Mouse (Mus musculus) midbrain, postnatal 0 days (tissue): ENCODE results near the gene Gstm3. TPM values are rescaled to one million over a fixed set of nuclear protein-coding genes. Genes with fewer than 3 reads are reported as not detected.
"Not testable (repeated sequence)": the region's sequence is repeated elsewhere in the genome, so short reads cannot be mapped to it uniquely, and the experiment has no call there.

Experiments
- ATAC-seq: fragments of 200-750 bp; cut with Nextera tagmentation; 2 replicates; pipeline ENCODE4 v1.8.0; 2017; ENCODE audit warnings: moderate number of reproducible peaks, mild to moderate bottlenecking, moderate TSS enrichment, moderate library complexity; ENCODE audit not compliant: low FRiP score
- DNase-seq: peaks from one replicate; pipeline ENCODE4 v3.0.0-alpha.2; 2015; ENCODE audit warnings: low spot score
- H3K27ac ChIP-seq: fragments of 300-500 bp; sonication (generic); 2 replicates; pipeline ENCODE4 v1.5.1; 2014; ENCODE audit warnings: low read depth, mild to moderate bottlenecking, low read length, mixed read lengths
- H3K27me3 ChIP-seq: fragments of 300-500 bp; sonication (generic); 2 replicates; pipeline ENCODE4 v1.6.1; 2014; ENCODE audit warnings: low read length, control low read depth, mixed read lengths; ENCODE audit not compliant: insufficient read depth
- H3K36me3 ChIP-seq: fragments of 300-500 bp; sonication (generic); 2 replicates; pipeline ENCODE4 v1.6.1; 2014; ENCODE audit warnings: low read length, control low read depth, mixed read lengths; ENCODE audit not compliant: insufficient read depth
- H3K4me1 ChIP-seq: fragments of 300-500 bp; sonication (generic); 2 replicates; pipeline ENCODE4 v1.6.1; 2014; ENCODE audit warnings: mild to moderate bottlenecking, control low read depth, antibody characterized with exemption, low read length, mixed read lengths; ENCODE audit not compliant: insufficient read depth
- H3K4me2 ChIP-seq: fragments of 300-500 bp; sonication (generic); 2 replicates; pipeline ENCODE4 v1.6.1; 2014; ENCODE audit warnings: low read depth, mild to moderate bottlenecking, low read length, mixed read lengths; ENCODE audit not compliant: poor library complexity, severe bottlenecking
- H3K4me3 ChIP-seq: fragments of 300-500 bp; sonication (generic); 2 replicates; pipeline ENCODE4 v1.5.1; 2014; ENCODE audit warnings: low read depth, mild to moderate bottlenecking, low read length, moderate library complexity
- H3K9ac ChIP-seq: fragments of 300-500 bp; sonication (generic); replicated peaks from 2 replicates; pipeline ENCODE4 v1.6.1; 2014; ENCODE audit warnings: mild to moderate bottlenecking, low read length, moderate library complexity, mixed read lengths; ENCODE audit not compliant: poor library complexity, severe bottlenecking
- H3K9me3 ChIP-seq: fragments of 300-500 bp; sonication (generic); 2 replicates; pipeline ENCODE4 v1.6.1; 2016; ENCODE audit warnings: low read length, control low read depth
- CTCF ChIP-seq: IDR thresholded peaks from 2 replicates; pipeline ENCODE4 v1.5.1; 2016; ENCODE audit warnings: antibody characterized with exemption, mild to moderate bottlenecking
- WGBS: fragments of 180-500 bp; shearing (Covaris S2); extraction: QIAGEN DNeasy Blood & Tissue Kit; methylation state at CpG from one replicate; pipeline ENCODE4 v1.1.7; 2014; 5-methylcytosine and 5-hydroxymethylcytosine counted together
- polyA plus RNA-seq: library from polyadenylated mRNA; unstranded; fragments of >200 nt; fragmentation: Nextera tagmentation; extraction: Ambion mirVana; gene quantifications from 2 replicates; pipeline ENCODE4 v1.2.1, GENCODE M21; 2015
- total RNA-seq: library from RNA; depleted of rRNA; stranded (reverse); fragments of >200 nt; gene quantifications from 2 replicates; pipeline ENCODE4 v1.2.3, GENCODE M21; 2014

Gstm3 gene
- total and polyA plus RNA-seq, 2 experiments from 2014 or later, result not detected

DNA sequence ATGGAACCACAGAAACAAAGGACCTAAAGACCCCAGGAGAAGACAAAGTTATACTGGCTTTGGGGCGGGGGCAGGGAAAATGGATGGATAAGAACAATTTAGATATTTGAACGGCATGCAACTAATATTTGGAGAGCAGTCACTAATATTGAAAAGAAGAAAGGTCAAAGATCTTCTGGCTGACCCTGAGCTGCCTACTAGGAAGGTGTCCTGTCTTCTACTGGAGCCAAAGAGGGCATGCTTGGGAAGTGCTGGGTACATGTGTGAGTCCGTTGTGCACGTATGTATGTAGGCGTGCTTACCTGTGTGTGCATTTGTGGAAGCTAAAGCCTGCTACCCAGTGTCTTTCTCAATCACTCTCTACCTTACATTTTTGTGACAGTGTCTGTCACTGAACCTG is 2.5 kb downstream of the Gstm3 start:
- no peak overlapping the region for H3K4me3 ChIP-seq
- H3K27me3 ChIP-seq, result no peaks in the 10 kb centered on the region
- H3K9ac ChIP-seq, result no peak overlapping the region
- DNase-seq (no peak), ATAC-seq (no peak)
- H3K9me3 ChIP-seq, result no peaks in the 10 kb centered on the region
- no peak overlapping the region for H3K4me2 ChIP-seq
- no peak for TF ChIP-seq CTCF
- no peaks in the 10 kb centered on the region; the same call in 1 of the 2 replicates for H3K36me3 ChIP-seq
- no peaks in the 10 kb centered on the region for H3K4me1 ChIP-seq
- H3K27ac ChIP-seq, result no peak overlapping the region
- WGBS, result over 99% methylated on average over 5 of the region's 5 CpGs

DNA sequence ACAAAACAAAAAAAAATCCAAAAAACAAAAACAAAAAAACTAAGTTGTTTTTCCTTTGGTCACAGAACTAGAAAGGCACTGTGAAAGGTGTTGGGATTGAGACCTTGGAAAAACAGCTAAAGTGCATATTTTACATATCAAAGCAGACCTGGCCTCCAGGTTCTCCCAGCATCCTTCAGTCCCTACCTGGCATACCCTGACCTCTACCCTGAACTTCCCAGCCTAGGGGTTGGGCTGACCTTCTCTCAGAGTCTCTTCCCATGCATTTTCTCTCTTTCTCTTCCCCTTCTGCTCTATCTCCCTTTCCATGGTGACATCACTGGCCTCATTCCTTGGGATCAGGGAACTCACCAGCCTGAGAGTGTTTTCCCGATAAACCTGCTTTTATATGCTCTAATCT is 3.5 kb downstream of the Gstm3 start:
- ATAC-seq, result no peak
- Histone ChIP-seq H3K9me3 (no peaks in the 10 kb centered on the region), H3K9ac (no peak overlapping the region), H3K27ac (no peak overlapping the region), H3K27me3 (no peaks in the 10 kb centered on the region), H3K4me3 (no peak overlapping the region), H3K4me2 (no peak overlapping the region), H3K4me1 (no peaks in the 10 kb centered on the region), H3K36me3 (no peaks in the 10 kb centered on the region; the same call in 1 of the 2 replicates)
- DNase-seq, result no peak
- TF ChIP-seq CTCF, result no peak
- 64% methylated on average over 1 of the region's 1 CpGs for WGBS

DNA sequence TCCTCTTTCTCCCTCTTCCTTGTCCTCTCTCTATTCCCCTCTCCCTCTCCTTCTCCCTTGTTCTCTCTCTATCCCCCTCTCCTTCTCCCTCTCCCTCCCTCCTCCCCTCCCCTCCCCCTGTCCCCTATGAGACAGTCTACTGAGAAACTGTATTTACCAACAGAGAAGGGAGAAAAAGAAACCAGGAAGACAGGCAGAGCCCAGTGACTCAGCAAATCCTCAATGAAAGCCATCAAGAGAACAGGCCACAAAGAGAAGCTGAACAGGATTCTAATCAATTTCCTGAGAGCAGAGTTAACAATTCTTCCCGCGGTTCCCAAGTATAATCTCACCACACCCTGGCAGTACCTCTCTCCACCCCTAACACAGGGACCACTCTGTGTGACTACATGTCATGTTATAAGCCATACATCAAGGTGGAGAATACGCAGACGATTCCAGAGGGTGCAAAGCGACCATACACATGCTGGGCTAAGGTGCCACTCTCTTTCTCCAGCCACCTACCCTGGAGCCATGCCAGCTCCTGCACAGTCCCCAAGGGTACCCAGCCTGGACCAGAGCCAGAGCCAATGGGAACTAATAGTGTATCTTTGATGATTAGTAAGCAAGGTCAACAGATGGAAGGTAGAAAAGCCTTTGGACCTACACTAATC is 4.3 kb downstream of the Gstm3 start:
- TF ChIP-seq CTCF, result no peak
- no peak overlapping the region for H3K9ac ChIP-seq
- DNase-seq, result no peak

GRCm38 (mm10) chr3:107964026-107964425 is 5.1 kb downstream of the Gstm3 start:
- no peaks in the 10 kb centered on the region for H3K9me3 ChIP-seq
- no peak for ATAC-seq
- no peaks in the 10 kb centered on the region; the same call in 1 of the 2 replicates for H3K36me3 ChIP-seq
- no peak overlapping the region for H3K4me2 ChIP-seq
- H3K27ac ChIP-seq, result no peak overlapping the region
- no peak for TF ChIP-seq CTCF
- 79% methylated on average over 4 of the region's 4 CpGs for WGBS
- no peak overlapping the region for H3K9ac ChIP-seq
- no peaks in the 10 kb centered on the region for H3K27me3 ChIP-seq
- no peak overlapping the region for H3K4me3 ChIP-seq
- no peaks in the 10 kb centered on the region for H3K4me1 ChIP-seq
- DNase-seq, result no peak

More for the DNA sequence above, 4.3 kb downstream of the Gstm3 start:
- Histone ChIP-seq H3K27me3 (no peaks in the 10 kb centered on the region), H3K27ac (no peak overlapping the region), H3K9me3 (no peaks in the 10 kb centered on the region), H3K4me3 (no peak overlapping the region), H3K36me3 (no peaks in the 10 kb centered on the region; the same call in 1 of the 2 replicates), H3K4me1 (no peaks in the 10 kb centered on the region), H3K4me2 (no peak overlapping the region)
- 60% methylated on average over 5 of the region's 5 CpGs for WGBS
- no peak for ATAC-seq

GRCm38 (mm10) chr3:107955260-107955659 is 13.8 kb downstream of the Gstm3 start:
- not testable (repeated sequence) for H3K9ac ChIP-seq, H3K4me1 ChIP-seq

DNA sequence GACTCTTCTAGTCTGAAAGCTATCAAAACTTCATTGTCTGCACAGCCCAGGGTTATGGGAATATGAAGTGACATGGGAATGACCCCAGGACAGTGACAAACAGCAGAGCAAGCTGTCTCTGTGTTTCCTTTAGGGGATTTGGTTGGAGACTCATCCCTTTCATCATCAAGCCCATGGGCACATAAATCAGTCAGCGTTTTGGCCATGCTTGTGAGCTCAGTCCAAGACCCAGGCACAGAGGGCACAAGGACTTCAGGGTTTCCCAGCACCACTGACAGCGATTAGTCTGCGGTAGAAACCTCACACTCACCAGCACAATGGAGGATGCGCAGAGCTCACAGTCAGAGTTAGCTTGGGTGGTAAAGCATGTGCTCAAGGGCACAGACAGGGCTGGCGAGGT is 15.2 kb downstream of the Gstm3 start:
- peak overlapping the region; percentile 1; the same call in 1 of the 2 replicates for H3K27ac ChIP-seq
- no peak overlapping the region for H3K4me2 ChIP-seq
- H3K9ac ChIP-seq, result no peak overlapping the region
- H3K27me3 ChIP-seq, result no peaks in the 10 kb centered on the region
- ATAC-seq (no peak), DNase-seq (no peak)
- H3K4me3 ChIP-seq, result no peak overlapping the region
- no peaks in the 10 kb centered on the region for H3K9me3 ChIP-seq
- no peak for TF ChIP-seq CTCF
- no peaks in the 10 kb centered on the region for H3K4me1 ChIP-seq
- WGBS, result 78% methylated on average over 5 of the region's 5 CpGs
- no peaks in the 10 kb centered on the region for H3K36me3 ChIP-seq

More at GRCm38 (mm10) chr3:107955260-107955659, 13.8 kb downstream of the Gstm3 start:
- H3K36me3 ChIP-seq, ATAC-seq, H3K27me3 ChIP-seq, H3K9me3 ChIP-seq, H3K4me3 ChIP-seq, H3K27ac ChIP-seq, DNase-seq, H3K4me2 ChIP-seq: not testable (repeated sequence)
- 93% methylated on average over 9 of the region's 9 CpGs for WGBS
